Mouse (Mus musculus) kidney, embryonic 16.5 days (tissue): Measurements from ENCODE around the gene Tmem104. TPM values are rescaled to one million over a fixed set of nuclear protein-coding genes. Genes with fewer than 3 reads are reported as not detected.

Experiments used
- ATAC-seq: fragments of 200-750 bp; cut with Nextera tagmentation; 2 replicates; pipeline ENCODE4 v1.8.0; 2017; ENCODE audit warnings: moderate TSS enrichment; ENCODE audit not compliant: low FRiP score, low TSS enrichment
- H3K27ac ChIP-seq: fragments of 300-500 bp; sonication (generic); 2 replicates; pipeline ENCODE4 v1.5.1; 2014; ENCODE audit warnings: low read length
- H3K27me3 ChIP-seq: fragments of 300-500 bp; sonication (generic); 2 replicates; pipeline ENCODE4 v1.6.1; 2014; ENCODE audit warnings: low read length, control low read depth, mixed read lengths; ENCODE audit not compliant: insufficient read depth
- H3K36me3 ChIP-seq: fragments of 300-500 bp; sonication (generic); 2 replicates; pipeline ENCODE4 v1.6.1; 2014; ENCODE audit warnings: low read length, control low read depth, mixed read lengths; ENCODE audit not compliant: insufficient read depth
- H3K4me1 ChIP-seq: fragments of 300-500 bp; sonication (generic); 2 replicates; pipeline ENCODE4 v1.6.1; 2014; ENCODE audit warnings: low read length, control low read depth, mixed read lengths; ENCODE audit not compliant: insufficient read depth
- H3K4me2 ChIP-seq: fragments of 300-500 bp; sonication (generic); replicated peaks from 2 replicates; pipeline ENCODE4 v1.6.1; 2014; ENCODE audit warnings: low read depth, low read length
- H3K4me3 ChIP-seq: fragments of 300-500 bp; sonication (generic); 2 replicates; pipeline ENCODE4 v1.5.1; 2014; ENCODE audit warnings: mild to moderate bottlenecking, low read length
- H3K9ac ChIP-seq: fragments of 300-500 bp; sonication (generic); replicated peaks from 2 replicates; pipeline ENCODE4 v1.6.1; 2014; ENCODE audit warnings: low read length
- H3K9me3 ChIP-seq: fragments of 300-500 bp; sonication (generic); 2 replicates; pipeline ENCODE4 v1.6.1; 2016; ENCODE audit warnings: low read length, control low read depth
- WGBS: fragments of 180-500 bp; shearing (Covaris S2); extraction: QIAGEN DNeasy Blood & Tissue Kit; methylation state at CpG from one replicate; pipeline ENCODE4 v1.1.7; 2014; 5-methylcytosine and 5-hydroxymethylcytosine counted together
- polyA plus RNA-seq: library from polyadenylated mRNA; unstranded; fragments of >200 nt; fragmentation: Nextera tagmentation; extraction: Ambion mirVana; gene quantifications from 2 replicates; pipeline ENCODE4 v1.2.1, GENCODE M21; 2015

Tmem104 gene
- polyA plus RNA-seq, 1 experiment from 2014 or later = 13.8 TPM

- H3K9me3 ChIP-seq = no peaks in the 10 kb centered on the region
- no peak overlapping the region for H3K4me3 ChIP-seq
- H3K4me1 ChIP-seq = peaks cover 31% of the 10 kb centered on the region; the same call in 1 of the 2 replicates
- no peak overlapping the region for H3K27ac ChIP-seq
- WGBS = 74% methylated on average over 11 of the region's 11 CpGs
- H3K36me3 ChIP-seq = no peaks in the 10 kb centered on the region
- no peak overlapping the region for H3K9ac ChIP-seq
- H3K4me2 ChIP-seq = no peak overlapping the region
- ATAC-seq = no peak
- peaks cover 28% of the 10 kb centered on the region for H3K27me3 ChIP-seq
Measured at GRCm38 (mm10) chr11:115223451-115223850, 36.2 kb downstream of the Tmem104 start.

GRCm38 (mm10) chr11:115223877-115224276 is 36.6 kb downstream of the Tmem104 start:
- Histone ChIP-seq H3K27me3 (peaks cover 28% of the 10 kb centered on the region), H3K9ac (no peak overlapping the region), H3K4me3 (no peak overlapping the region), H3K9me3 (no peaks in the 10 kb centered on the region), H3K27ac (no peak overlapping the region), H3K4me1 (peaks cover 26% of the 10 kb centered on the region; the same call in 1 of the 2 replicates), H3K4me2 (no peak overlapping the region), H3K36me3 (no peaks in the 10 kb centered on the region)
- ATAC-seq = no peak
- 76% methylated on average over 6 of the region's 6 CpGs for WGBS

DNA sequence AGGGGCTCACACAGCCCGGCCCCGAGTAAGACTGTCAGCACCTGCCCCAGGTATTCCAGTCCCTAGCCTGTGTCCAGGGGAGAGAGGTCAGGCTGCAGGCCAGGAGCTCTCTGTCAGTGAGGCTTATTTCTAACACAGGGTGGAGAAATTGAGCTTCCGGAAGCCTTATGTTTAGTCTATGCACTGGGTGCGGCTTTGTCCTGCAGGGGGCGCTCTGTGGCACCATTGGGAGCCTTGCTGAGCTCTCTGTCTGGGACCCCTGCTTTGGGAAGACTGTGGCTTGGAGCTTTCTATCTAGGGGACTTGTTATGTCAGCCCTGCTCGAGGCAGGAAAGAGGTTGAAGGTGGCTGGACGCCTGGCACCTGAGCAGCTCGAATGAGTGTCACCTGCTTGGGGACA is 37.6 kb downstream of the Tmem104 start:
- Histone ChIP-seq H3K4me3 (no peak overlapping the region), H3K9me3 (no peaks in the 10 kb centered on the region), H3K4me2 (no peak overlapping the region), H3K27ac (no peak overlapping the region), H3K9ac (no peak overlapping the region), H3K36me3 (no peaks in the 10 kb centered on the region), H3K4me1 (peaks cover 20% of the 10 kb centered on the region; the same call in 1 of the 2 replicates), H3K27me3 (peaks cover 25% of the 10 kb centered on the region)
- ATAC-seq = no peak
- 45% methylated on average over 8 of the region's 8 CpGs for WGBS

DNA sequence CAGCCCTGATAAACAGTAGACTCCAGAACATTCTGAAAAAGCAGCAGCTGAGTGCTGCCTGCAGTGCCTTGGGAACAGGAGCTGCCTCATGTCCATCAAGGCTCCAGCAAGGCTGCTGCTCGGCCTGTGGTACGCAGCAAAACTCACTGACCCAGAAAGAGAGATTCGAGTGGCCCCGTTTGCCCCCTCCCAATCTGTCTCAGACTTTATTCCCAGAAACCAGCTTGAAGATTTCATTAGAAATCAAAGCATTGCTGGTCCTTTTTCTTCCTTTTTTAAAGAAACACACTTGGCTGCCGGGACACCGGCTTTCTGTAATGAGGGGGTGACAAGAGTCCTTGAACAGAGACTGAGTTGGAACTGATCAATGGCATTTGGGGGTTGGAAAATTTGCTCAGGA is 38.0 kb downstream of the Tmem104 start:
- Histone ChIP-seq H3K27ac (no peak overlapping the region), H3K9me3 (no peaks in the 10 kb centered on the region), H3K4me1 (peaks cover 20% of the 10 kb centered on the region; the same call in 1 of the 2 replicates), H3K9ac (no peak overlapping the region), H3K27me3 (peaks cover 26% of the 10 kb centered on the region), H3K4me2 (no peak overlapping the region), H3K36me3 (no peaks in the 10 kb centered on the region), H3K4me3 (no peak overlapping the region)
- no peak for ATAC-seq
- WGBS = 49% methylated on average over 6 of the region's 6 CpGs

DNA sequence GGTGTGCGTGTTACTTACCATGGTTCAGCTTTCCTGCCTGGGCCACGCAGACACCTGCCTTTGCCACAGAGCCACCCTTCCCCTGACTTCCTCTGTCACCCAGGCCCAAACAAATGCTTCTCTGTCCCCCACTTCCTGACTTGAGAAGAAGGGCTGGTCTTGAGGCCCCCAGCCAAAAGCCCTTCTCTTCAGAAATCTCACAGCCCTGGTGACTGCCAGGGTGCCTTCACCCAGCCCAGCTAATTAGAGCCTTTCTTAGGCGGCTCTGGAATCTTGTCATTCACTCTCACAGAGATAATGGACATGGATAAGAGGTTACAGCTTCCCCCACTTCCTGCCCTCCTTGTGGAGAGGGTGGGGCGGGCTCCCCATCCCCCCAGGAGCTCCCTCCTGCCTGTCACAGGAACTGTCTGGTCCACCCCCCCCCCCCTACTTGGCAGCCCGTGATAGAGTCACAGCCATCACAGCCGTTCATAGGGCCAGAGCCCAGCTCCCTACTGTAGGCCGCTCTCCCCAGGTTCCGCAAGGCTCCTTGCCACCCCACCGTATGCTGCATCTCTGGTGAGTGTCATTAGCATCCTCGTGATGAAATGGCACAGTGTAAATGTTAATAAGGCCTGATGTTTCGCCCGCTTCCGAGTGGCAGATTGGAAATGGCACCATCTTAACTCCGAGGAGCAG is 39.7 kb downstream of the Tmem104 start:
- peaks cover 27% of the 10 kb centered on the region for H3K27me3 ChIP-seq

GRCm38 (mm10) chr11:115227640-115228039 is 40.4 kb downstream of the Tmem104 start:
- no peak for ATAC-seq
- Histone ChIP-seq H3K27ac (no peak overlapping the region), H3K27me3 (peaks cover 34% of the 10 kb centered on the region), H3K9ac (no peak overlapping the region), H3K9me3 (no peaks in the 10 kb centered on the region), H3K4me1 (peaks cover 18% of the 10 kb centered on the region), H3K4me2 (no peak overlapping the region), H3K4me3 (no peak overlapping the region), H3K36me3 (no peaks in the 10 kb centered on the region)
- 38% methylated on average over 12 of the region's 12 CpGs for WGBS

More for the DNA sequence above, 39.7 kb downstream of the Tmem104 start:
- H3K27ac ChIP-seq = no peak overlapping the region
- no peak overlapping the region for H3K4me3 ChIP-seq
- H3K4me2 ChIP-seq = no peak overlapping the region
- H3K36me3 ChIP-seq = no peaks in the 10 kb centered on the region
- 61% methylated on average over 14 of the region's 14 CpGs for WGBS
- no peaks in the 10 kb centered on the region for H3K9me3 ChIP-seq
- ATAC-seq = no peak
- no peak overlapping the region for H3K9ac ChIP-seq
- peaks cover 24% of the 10 kb centered on the region for H3K4me1 ChIP-seq

DNA sequence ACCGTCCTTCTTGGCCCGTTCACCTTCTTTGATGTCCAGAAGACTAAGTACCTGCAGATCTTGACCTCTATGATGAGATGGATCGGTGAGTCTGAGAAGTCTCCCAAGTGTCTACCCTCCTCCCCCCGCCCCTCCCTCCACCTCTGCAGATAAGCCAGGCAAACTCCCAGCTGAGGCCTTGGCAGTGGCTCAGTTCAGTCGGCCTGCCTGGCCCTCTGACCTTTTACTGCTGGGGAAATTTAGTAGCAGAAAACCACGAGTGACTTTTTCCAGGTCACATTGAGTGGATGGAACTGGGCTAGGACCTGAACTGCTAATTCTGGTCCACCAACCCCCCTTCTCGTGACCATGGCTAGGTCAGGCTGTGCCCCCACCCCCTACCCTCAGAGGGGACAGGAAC is 41.1 kb downstream of the Tmem104 start:
- WGBS = 42% methylated on average over 7 of the region's 7 CpGs
- Histone ChIP-seq H3K4me2 (no peak overlapping the region), H3K9ac (no peak overlapping the region), H3K4me3 (no peak overlapping the region), H3K27ac (no peak overlapping the region), H3K4me1 (peaks cover 15% of the 10 kb centered on the region), H3K9me3 (no peaks in the 10 kb centered on the region), H3K36me3 (no peaks in the 10 kb centered on the region), H3K27me3 (peaks cover 37% of the 10 kb centered on the region)
- no peak for ATAC-seq

DNA sequence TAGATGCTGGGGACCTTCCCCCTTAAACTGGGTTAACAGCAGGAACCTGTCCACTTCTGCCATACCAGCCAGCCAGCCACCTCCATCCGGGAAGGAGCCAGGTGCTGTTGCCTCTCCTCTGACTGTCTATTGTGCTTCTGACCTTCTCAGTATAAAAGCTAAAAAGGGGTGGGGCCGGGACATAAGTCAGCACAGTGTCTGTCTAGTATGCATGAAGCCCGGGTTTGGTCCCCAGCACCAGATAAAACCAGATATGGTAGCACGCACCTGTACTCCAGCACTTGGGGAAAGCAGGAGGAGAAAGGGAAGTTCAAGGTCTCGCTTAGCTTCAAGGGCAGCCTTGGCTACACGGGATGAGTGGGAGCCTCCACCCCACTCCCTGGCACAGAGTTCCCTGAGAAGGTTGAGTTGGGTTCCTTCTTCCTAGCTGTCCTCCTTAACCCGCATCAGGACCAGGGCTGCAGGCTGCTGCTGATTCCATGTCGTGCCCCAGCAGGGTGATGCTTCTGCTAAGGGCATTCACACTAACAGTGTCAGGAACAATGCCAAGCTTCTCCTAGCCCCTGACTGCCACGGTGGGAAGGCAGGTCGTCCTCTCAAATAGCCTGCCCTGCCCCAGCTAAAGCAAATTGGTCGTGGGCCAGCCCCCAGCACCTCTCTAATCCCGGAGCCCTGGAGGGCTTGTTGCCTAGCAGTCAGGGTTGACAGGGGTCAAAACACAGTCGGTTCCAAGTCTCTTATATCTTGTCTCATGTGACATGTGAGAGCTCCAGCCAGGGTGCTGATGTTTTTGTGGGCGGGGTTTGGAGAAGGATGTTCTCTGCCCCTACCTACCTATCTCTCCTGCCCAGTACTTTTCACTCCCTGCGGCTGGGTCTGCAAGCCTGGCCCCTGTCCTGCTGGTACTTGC is 42.0 kb downstream of the Tmem104 start:
- WGBS = 46% methylated on average over 15 of the region's 15 CpGs

DNA sequence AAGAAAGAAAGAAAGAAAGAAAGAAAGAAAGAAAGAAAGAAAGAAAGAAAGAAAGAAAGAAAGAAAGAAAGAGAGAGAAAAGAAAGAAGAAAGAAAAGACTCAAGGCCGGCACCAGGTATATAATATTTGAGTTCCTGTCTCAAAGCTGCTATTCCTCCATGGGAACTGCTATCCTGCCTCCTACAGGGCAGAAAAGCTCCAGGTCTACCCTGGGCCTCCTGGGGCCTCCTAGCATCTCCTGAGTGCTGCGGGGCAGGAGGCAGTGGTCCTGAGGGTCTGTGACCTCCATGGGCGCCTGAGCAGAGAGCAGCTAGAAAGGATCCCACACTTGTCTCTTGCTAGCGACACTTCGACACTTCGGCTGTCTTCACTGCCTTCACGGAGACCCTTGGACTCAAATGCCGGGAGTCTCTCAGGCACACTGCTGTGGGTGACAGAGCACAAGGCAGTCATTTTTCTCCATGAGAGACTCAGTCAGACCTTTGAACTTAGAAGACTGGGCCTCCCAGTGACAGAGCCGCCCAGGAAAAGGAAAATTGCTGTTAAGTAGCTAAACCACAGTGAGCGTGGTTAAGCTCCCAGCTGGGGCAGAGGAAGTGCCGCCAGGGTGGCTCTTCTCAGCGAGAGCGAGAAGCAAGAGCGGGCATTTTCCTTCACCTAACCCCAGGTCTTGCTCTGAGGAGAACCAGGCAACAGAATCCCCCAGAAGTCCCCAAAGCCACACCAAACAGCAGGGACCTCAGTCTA is 44.1 kb downstream of the Tmem104 start:
- H3K9ac ChIP-seq = 0 out of 2 replicates have a peak overlapping the region, but pooled peaks have one; percentile 26
- no peaks in the 10 kb centered on the region for H3K36me3 ChIP-seq
- WGBS = 46% methylated on average over 14 of the region's 14 CpGs
- no peak overlapping the region for H3K4me2 ChIP-seq
- H3K9me3 ChIP-seq = no peaks in the 10 kb centered on the region
- peaks cover 22% of the 10 kb centered on the region for H3K4me1 ChIP-seq
- H3K27me3 ChIP-seq = peaks cover 38% of the 10 kb centered on the region
- no peak overlapping the region for H3K4me3 ChIP-seq
- ATAC-seq = peak; percentile 47; the same call in 1 of the 2 replicates
- peak overlapping the region; percentile 78 for H3K27ac ChIP-seq

More for the DNA sequence above, 42.0 kb downstream of the Tmem104 start:
- Histone ChIP-seq H3K36me3 (no peaks in the 10 kb centered on the region), H3K4me2 (no peak overlapping the region), H3K4me3 (no peak overlapping the region), H3K27ac (no peak overlapping the region), H3K9ac (no peak overlapping the region), H3K9me3 (no peaks in the 10 kb centered on the region), H3K4me1 (peaks cover 15% of the 10 kb centered on the region), H3K27me3 (peaks cover 35% of the 10 kb centered on the region)
- ATAC-seq = no peak
